Mouse (Mus musculus) liver, embryonic 12.5 days (tissue): ENCODE data around the gene Myd88. TPM values are rescaled to one million over a fixed set of nuclear protein-coding genes. Genes with fewer than 3 reads are reported as not detected.
"Not testable (repeated sequence)": the region's sequence is repeated elsewhere in the genome, so short reads cannot be mapped to it uniquely, and the experiment has no call there.

Source experiments
- ATAC-seq: fragments of 200-750 bp; cut with Nextera tagmentation; 2 replicates; pipeline ENCODE4 v1.8.0; 2017; ENCODE audit warnings: moderate number of reproducible peaks, mild to moderate bottlenecking, moderate library complexity
- H3K27ac ChIP-seq: fragments of 300-500 bp; sonication (generic); 2 replicates; pipeline ENCODE4 v1.5.1; 2016; ENCODE audit warnings: mild to moderate bottlenecking
- H3K27me3 ChIP-seq: fragments of 300-500 bp; sonication (generic); replicated peaks from 2 replicates; pipeline ENCODE4 v1.6.1; 2016; ENCODE audit warnings: mild to moderate bottlenecking, moderate library complexity
- H3K36me3 ChIP-seq: fragments of 300-500 bp; sonication (generic); 2 replicates; pipeline ENCODE4 v1.6.1; 2016; ENCODE audit warnings: mild to moderate bottlenecking, moderate library complexity
- H3K4me1 ChIP-seq: fragments of 300-500 bp; sonication (generic); 2 replicates; pipeline ENCODE4 v1.6.1; 2016
- H3K4me2 ChIP-seq: fragments of 300-500 bp; sonication (generic); 2 replicates; pipeline ENCODE4 v1.6.1; 2016; ENCODE audit warnings: mild to moderate bottlenecking, moderate library complexity
- H3K4me3 ChIP-seq: fragments of 300-500 bp; sonication (generic); 2 replicates; pipeline ENCODE4 v1.5.1; 2016; ENCODE audit warnings: mild to moderate bottlenecking, moderate library complexity
- H3K9ac ChIP-seq: fragments of 300-500 bp; sonication (generic); 2 replicates; pipeline ENCODE4 v1.6.1; 2016; ENCODE audit warnings: mild to moderate bottlenecking, moderate library complexity
- H3K9me3 ChIP-seq: fragments of 300-500 bp; sonication (generic); replicated peaks from 2 replicates; pipeline ENCODE4 v1.6.1; 2016; ENCODE audit warnings: mild to moderate bottlenecking, moderate library complexity
- WGBS: fragments of 180-500 bp; shearing (Covaris S2); methylation state at CpG from one replicate; pipeline ENCODE4 v1.1.7; 2016; ENCODE audit not compliant: insufficient replicate concordance; 5-methylcytosine and 5-hydroxymethylcytosine counted together
- polyA plus RNA-seq: library from polyadenylated mRNA; unstranded; fragments of >200 nt; fragmentation: Nextera tagmentation; extraction: Ambion mirVana; gene quantifications from 2 replicates; pipeline ENCODE4 v1.2.1, GENCODE M21; 2016

The Myd88 gene
- 21.3 and 22.2 TPM in 2 replicates for polyA plus RNA-seq

DNA sequence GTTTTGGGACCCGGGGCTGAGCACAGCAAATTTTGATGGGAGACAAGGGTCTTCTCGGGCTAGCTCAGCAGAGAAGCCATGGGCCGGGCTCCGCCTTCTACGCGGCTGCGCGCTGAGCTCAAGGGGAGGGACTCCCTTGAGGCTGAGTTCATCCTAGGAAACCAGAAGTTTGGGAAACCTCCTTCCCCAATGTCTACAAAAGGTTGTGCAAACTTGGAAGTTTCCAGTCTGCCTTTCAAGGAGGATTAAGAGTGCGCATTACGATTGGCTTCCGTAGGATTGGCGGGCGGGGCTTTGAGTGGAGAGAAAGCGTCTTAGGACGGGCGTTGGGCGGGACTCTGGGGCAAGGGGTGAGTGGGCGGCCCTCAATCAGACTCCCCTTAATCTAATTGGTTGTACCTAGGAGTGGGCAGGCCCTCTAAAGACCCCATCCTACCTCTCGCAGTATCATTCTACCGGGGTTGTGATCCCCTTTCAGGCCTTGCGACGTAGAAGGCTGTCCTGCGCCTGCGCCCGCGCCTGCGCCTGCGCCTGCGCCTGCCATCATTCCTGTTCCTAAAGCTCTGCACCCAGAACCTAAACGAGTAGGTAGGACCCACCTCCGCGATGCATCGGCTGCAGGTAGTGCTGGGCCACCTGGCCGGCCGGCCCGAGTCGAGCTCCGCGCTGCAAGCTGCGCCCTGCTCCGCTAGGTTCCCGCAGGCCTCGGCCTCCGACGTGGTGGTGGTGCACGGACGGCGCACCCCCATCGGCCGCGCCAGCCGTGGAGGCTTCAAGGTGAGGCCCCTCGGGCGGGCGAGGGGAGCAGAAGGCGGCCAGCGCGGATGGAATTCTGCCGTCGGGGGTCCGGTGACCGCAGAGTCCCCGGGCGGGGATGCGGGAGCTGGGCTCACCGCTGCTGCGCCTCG is at the start of gene Myd88:
TSS of gene Myd88 (minus strand) at position 503 of the 908 bp plus-strand sequence.
- Histone ChIP-seq H3K9me3 (no peaks in the 10 kb centered on the region), H3K4me1 (peaks cover 38% of the 10 kb centered on the region), H3K27me3 (no peaks in the 10 kb centered on the region), H3K9ac (peak within 1 kb of the TSS; percentile 82), H3K4me3 (peak within 1 kb of the TSS; percentile 85), H3K27ac (peak within 1 kb of the TSS; percentile 92), H3K4me2 (peak within 1 kb of the TSS; percentile 97), H3K36me3 (peaks cover 46% of the 10 kb centered on the region)
- ATAC-seq, result peak; percentile 95
- under 1% methylated on average over 67 of the region's 68 CpGs for WGBS

DNA sequence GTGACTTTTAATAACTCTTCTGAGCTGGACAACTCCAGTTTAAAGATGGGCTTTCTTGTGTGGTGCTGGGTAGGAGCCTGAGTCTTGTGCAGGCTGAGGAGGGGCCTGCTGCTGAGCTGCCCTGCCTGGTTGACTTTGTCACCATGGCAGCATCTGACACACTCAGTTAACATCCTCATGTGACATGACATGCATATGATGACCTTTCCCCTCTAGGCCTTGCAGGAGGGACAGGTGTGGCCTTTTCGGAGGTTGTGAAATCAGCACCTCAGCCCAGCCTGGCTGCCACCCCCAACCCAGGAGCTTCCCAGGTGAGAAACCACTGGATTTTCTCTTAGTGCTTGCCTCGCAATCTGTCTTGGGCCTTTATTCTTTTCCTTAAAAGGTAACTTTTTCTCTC is 49.0 kb upstream of the Myd88 start:
- peaks cover under 1% of the 10 kb centered on the region for H3K36me3 ChIP-seq
- H3K27ac ChIP-seq, result no peak overlapping the region
- H3K9me3 ChIP-seq, result no peaks in the 10 kb centered on the region
- ATAC-seq, result no peak
- H3K4me1 ChIP-seq, result no peaks in the 10 kb centered on the region
- no peak overlapping the region for H3K4me3 ChIP-seq
- H3K4me2 ChIP-seq, result no peak overlapping the region
- H3K9ac ChIP-seq, result no peak overlapping the region
- 75% methylated on average over 2 of the region's 2 CpGs for WGBS
- no peaks in the 10 kb centered on the region for H3K27me3 ChIP-seq

DNA sequence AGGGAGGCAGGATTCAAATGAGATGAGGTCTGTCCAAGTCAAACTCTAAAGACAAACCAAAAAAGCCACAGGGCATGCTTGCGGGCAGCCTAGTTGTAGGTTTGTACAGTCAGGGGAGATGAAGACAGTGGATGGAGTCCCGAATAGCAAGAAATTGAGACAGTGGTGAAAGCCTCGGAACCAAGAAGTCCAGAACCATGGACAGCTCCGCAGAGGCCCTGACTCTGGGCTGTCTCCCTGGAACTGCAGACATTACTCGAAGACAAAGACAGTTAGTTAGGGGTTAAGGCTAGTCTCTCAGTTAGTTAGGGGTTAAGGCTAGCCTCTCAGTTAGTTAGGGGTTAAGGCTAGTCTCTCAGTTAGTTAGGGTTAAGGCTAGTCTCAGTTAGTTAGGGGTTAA is 47.7 kb upstream of the Myd88 start:
- ATAC-seq, result no peak
- Histone ChIP-seq H3K4me3 (no peak overlapping the region), H3K36me3 (peaks cover 9% of the 10 kb centered on the region), H3K27ac (no peak overlapping the region), H3K27me3 (no peaks in the 10 kb centered on the region), H3K9me3 (no peaks in the 10 kb centered on the region), H3K4me1 (no peaks in the 10 kb centered on the region), H3K4me2 (no peak overlapping the region), H3K9ac (no peak overlapping the region)
- WGBS, result 45% methylated on average over 5 of the region's 5 CpGs

DNA sequence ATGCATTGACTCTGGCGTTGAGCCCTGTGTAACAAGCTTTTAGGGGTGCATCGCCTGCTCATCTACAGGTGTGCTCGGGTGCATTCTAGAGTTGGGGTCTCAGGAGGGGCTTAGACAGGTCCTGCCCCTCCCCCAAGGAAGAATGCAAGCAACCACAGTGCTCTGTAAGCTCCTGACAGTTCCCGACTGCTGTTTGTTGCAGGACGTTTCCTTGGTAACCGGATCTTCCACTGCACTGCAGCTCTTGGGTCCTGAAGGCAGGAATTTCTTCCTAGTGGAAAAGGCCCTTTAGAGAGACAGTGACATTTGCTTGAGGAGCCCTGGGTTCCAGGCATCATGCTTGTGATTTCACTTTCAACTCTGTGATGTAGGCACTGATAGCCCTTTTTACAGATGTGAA is 41.4 kb upstream of the Myd88 start:
- Histone ChIP-seq H3K9me3 (no peaks in the 10 kb centered on the region), H3K27ac (no peak overlapping the region), H3K9ac (no peak overlapping the region), H3K4me1 (no peaks in the 10 kb centered on the region), H3K27me3 (no peaks in the 10 kb centered on the region), H3K36me3 (peaks cover 18% of the 10 kb centered on the region), H3K4me3 (no peak overlapping the region), H3K4me2 (no peak overlapping the region)
- WGBS, result 63% methylated on average over 6 of the region's 6 CpGs
- ATAC-seq, result no peak

DNA sequence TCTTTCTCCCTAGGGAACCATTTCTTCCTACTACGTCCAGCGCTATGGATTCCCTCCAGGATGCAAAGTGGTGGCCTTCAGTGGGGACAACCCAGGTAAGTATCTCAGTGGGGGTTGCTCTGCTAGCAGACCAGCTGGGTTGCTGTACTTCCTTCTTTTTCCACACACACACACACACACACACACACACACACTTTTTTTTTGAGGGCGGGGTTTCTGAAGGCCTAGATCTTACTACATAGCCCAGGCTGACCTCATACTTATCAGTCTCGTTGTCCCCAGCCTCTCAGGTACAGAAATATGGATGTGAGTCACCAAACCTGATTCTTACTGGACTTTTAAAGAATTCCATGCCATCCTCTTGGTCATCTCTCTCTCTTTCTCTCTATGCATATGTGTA is 37.0 kb upstream of the Myd88 start:
- ATAC-seq, result no peak
- 71% methylated on average over 4 of the region's 4 CpGs for WGBS

DNA sequence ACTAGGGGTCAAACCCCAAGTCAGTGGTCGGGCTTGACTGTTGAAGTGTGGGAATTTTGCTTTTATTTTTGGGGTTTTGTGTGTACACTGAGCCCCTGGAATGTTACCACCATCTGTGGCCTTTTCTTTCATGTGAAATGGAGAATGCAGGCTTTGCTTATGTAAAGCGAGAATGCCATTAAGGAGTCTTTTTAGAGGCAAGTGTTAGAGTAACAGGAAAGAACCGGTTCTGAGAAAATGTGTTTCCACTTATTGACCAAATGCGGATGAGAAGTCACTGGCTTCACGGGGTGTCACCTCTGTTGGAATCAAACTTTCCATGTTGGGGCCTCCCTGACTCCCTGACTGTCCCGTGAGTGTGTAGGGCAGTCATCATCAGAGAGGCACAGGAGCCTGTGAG is 34.3 kb upstream of the Myd88 start:
- no peak overlapping the region for H3K9ac ChIP-seq
- H3K36me3 ChIP-seq, result 0 out of 2 replicates have a peak, but pooled peaks cover 3% of the 10 kb centered on the region
- H3K9me3 ChIP-seq, result no peaks in the 10 kb centered on the region
- H3K4me2 ChIP-seq, result no peak overlapping the region
- H3K4me1 ChIP-seq, result no peaks in the 10 kb centered on the region
- no peaks in the 10 kb centered on the region for H3K27me3 ChIP-seq
- 69% methylated on average over 6 of the region's 6 CpGs for WGBS
- no peak overlapping the region for H3K4me3 ChIP-seq
- ATAC-seq, result no peak
- H3K27ac ChIP-seq, result no peak overlapping the region

More for the DNA sequence above, 37.0 kb upstream of the Myd88 start:
- no peak overlapping the region for H3K9ac ChIP-seq
- no peak overlapping the region for H3K4me3 ChIP-seq
- H3K27ac ChIP-seq, result no peak overlapping the region
- H3K4me2 ChIP-seq, result no peak overlapping the region
- no peaks in the 10 kb centered on the region for H3K4me1 ChIP-seq
- no peaks in the 10 kb centered on the region for H3K9me3 ChIP-seq
- 0 out of 2 replicates have a peak, but pooled peaks cover 9% of the 10 kb centered on the region for H3K36me3 ChIP-seq
- H3K27me3 ChIP-seq, result no peaks in the 10 kb centered on the region

DNA sequence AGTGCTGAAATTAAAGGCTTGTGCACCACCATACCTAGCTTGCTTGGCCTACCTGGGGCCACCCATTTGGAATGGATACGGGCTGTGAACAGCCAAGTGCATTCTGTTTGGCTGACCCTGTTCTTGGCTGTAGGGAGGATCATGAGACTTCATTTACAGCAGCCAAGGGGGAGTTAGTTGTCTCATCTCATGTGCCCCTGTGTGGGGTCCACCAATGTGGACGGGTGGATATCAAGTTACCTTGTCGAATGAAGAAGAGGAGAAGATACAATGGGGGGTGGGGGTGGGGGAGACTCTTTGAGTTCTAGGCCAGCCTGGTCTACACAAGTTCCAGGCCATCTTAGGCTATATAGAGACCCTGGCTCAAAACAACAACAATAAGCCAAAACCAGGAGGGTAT is 33.8 kb upstream of the Myd88 start:
- Histone ChIP-seq H3K4me3 (no peak overlapping the region), H3K27me3 (no peaks in the 10 kb centered on the region), H3K27ac (no peak overlapping the region), H3K9ac (no peak overlapping the region), H3K4me1 (no peaks in the 10 kb centered on the region), H3K36me3 (no peaks in the 10 kb centered on the region), H3K4me2 (no peak overlapping the region), H3K9me3 (no peaks in the 10 kb centered on the region)
- WGBS, result 73% methylated on average over 3 of the region's 3 CpGs
- no peak for ATAC-seq

DNA sequence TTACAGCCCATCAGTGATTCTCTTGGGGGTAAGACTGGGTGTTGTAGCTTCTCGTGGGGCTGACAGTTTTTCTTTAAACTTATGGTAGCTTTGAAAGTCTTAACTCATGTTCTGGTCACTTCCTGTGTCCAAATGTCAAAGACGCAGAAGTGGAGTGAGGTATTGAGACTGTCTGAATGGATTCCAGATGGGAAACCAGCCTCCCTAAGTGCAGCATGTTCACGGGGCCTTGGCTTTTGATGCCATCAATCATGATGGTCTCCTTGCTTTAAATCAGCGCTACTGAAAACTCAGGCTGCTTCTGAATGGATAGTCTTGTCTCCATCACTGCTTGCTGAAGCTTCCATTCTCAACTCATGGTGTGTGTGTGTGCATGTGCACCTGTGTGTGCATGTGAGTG is 30.0 kb upstream of the Myd88 start:
- no peak overlapping the region for H3K4me3 ChIP-seq
- ATAC-seq, result no peak
- H3K4me2 ChIP-seq, result no peak overlapping the region
- no peaks in the 10 kb centered on the region for H3K9me3 ChIP-seq
- no peaks in the 10 kb centered on the region for H3K4me1 ChIP-seq
- H3K36me3 ChIP-seq, result peaks cover 13% of the 10 kb centered on the region
- no peaks in the 10 kb centered on the region for H3K27me3 ChIP-seq
- no peak overlapping the region for H3K27ac ChIP-seq
- H3K9ac ChIP-seq, result no peak overlapping the region
- WGBS, result 70% methylated on average over 4 of the region's 4 CpGs

DNA sequence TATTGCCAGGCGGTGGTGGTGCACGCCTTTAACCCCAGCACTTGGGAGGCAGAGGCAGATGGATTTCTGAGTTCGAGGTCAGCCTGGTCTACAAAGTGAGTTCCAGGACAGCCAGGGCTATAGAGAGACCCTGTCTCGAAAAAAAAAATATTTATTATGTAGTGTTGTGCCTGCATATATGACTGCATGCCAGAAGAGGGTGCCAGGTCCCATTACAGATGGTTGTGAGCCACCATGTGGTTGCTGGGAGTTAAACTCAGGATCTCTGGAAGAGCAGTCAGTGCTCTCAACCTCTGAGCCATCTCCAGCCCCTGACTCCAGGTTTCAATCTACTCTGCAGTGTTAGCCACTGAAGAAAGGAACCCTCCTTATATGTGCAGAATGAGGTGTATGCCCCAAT is 29.6 kb upstream of the Myd88 start:
- H3K4me3 ChIP-seq, H3K27ac ChIP-seq, ATAC-seq, H3K9me3 ChIP-seq, H3K27me3 ChIP-seq, H3K9ac ChIP-seq, H3K4me2 ChIP-seq, H3K4me1 ChIP-seq: not testable (repeated sequence)
- peaks cover 13% of the 10 kb centered on the region for H3K36me3 ChIP-seq
- WGBS, result 74% methylated on average over 4 of the region's 4 CpGs

DNA sequence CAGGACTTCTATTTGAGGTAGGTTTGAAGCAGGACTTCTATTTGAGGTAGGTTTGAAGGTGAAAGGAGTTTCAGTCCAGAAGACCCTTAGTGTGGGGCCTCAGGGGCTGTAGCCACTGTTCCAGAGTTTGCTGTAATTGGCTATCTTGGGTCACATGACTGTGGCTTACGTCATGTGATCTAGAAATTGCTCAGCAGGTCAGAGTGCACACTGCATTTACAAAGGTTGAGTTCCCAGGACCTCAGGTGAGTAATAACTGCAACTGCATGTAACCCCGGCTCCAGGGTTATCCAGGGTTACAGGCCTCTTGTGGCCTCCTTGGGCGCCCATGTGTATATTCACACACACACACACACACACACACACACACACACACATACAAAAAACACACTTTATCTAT is 27.2 kb upstream of the Myd88 start:
- Histone ChIP-seq H3K36me3 (peaks cover 13% of the 10 kb centered on the region), H3K9me3 (no peaks in the 10 kb centered on the region), H3K4me3 (no peak overlapping the region), H3K4me2 (no peak overlapping the region), H3K27ac (no peak overlapping the region), H3K4me1 (no peaks in the 10 kb centered on the region), H3K27me3 (no peaks in the 10 kb centered on the region), H3K9ac (no peak overlapping the region)
- 70% methylated on average over 3 of the region's 3 CpGs for WGBS
- ATAC-seq, result no peak

DNA sequence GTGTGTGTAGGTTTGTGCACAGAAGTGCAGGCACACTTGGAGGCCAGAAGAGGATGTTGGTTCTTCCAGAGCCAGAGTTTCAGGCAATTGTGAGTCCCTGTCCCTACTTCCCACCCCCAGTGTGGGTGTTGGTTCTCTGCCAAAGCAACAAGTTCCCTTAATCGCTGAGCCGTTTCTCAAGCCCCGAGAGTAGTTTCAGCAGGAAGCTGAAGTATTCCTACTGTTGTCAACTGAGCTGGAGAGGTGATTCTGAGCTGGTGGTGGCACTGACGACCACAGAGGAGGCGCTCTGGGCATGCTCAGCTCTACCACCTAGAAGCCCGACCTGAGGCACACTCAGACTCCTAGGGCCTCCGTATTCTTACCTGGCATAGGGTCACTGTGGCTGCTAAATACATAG is 24.1 kb upstream of the Myd88 start, which contains the start of gene Slc22a14:
TSS of gene Slc22a14 (minus strand) at position 270 of the 400 bp plus-strand sequence.
- no peak within 1 kb of the TSS for H3K27ac ChIP-seq
- 67% methylated on average over 7 of the region's 7 CpGs for WGBS

DNA sequence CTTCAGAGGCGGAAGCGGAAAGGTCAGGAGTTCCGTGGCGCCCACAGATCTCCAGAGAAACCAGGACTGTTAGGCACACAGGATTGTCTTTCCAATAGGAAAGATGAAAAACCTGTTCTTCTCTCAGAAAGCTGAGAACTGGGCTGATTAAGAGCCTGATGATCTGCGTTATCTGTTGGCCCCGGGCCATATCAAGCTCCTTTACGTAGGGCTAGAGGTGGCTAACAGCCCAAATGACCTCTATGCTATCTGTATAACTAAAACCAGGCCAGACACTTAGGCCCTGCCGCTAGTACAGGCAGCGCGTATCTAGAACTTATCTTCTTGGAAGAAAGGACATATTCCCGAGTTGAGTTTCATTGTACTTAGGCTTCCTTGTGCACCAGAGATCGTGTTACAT is 22.0 kb upstream of the Myd88 start:
- H3K27me3 ChIP-seq, result no peaks in the 10 kb centered on the region
- H3K9ac ChIP-seq, result no peak overlapping the region
- no peak for ATAC-seq
- peaks cover 6% of the 10 kb centered on the region for H3K36me3 ChIP-seq
- WGBS, result 81% methylated on average over 12 of the region's 12 CpGs
- H3K27ac ChIP-seq, result no peak overlapping the region
- no peak overlapping the region for H3K4me2 ChIP-seq
- no peak overlapping the region for H3K4me3 ChIP-seq
- H3K4me1 ChIP-seq, result peaks cover 2% of the 10 kb centered on the region
- H3K9me3 ChIP-seq, result no peaks in the 10 kb centered on the region

More for the DNA sequence above, 24.1 kb upstream of the Myd88 start, which contains the start of gene Slc22a14:
- no peaks in the 10 kb centered on the region for H3K9me3 ChIP-seq
- ATAC-seq, result no peak
- peaks cover 13% of the 10 kb centered on the region for H3K36me3 ChIP-seq
- no peak within 1 kb of the TSS for H3K4me2 ChIP-seq
- no peaks in the 10 kb centered on the region for H3K4me1 ChIP-seq
- H3K27me3 ChIP-seq, result no peaks in the 10 kb centered on the region
- no peak within 1 kb of the TSS for H3K4me3 ChIP-seq
- no peak within 1 kb of the TSS for H3K9ac ChIP-seq
